Mouse (Mus musculus): Measurements from ENCODE around the gene Hnrnpdl.

Hnrnpdl gene

GRCm38 (mm10) chr5:100039602-100040142 is at the start of gene Hnrnpdl, which contains the start of gene Enoph1:
Hnrnpdl (minus strand) TSS chr5:100039664.
Enoph1 (plus strand) TSS chr5:100039985.
- DNase-seq, result peak; percentile 96

DNA sequence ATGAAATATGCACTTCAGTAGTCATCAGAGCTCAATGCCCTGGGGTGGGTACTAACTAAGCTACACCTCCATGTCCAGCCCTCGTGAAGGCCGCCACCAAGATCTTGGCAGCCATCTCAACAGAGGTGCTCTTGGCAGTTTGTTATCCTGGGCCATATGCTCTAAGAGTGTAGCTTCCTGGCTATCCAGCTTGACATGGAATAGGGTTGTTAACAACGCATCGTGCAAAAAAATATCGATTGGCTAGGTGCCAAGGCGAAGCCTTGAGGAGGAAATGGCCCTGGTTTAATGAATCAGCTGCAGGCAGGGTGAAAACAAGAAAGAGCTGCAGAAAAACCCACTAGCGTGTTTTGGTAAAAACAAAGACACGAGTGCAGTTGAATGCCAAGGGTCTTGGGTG is 45.6 kb upstream of the Hnrnpdl start:
- peak; percentile 70 for DNase-seq

GRCm38 (mm10) chr5:100083953-100084562 is 44.6 kb upstream of the Hnrnpdl start:
- no peak for DNase-seq

- DNase-seq, result no peak
These were observed 42.5 kb upstream of the Hnrnpdl start for GRCm38 (mm10) chr5:100082006-100082405.

DNA sequence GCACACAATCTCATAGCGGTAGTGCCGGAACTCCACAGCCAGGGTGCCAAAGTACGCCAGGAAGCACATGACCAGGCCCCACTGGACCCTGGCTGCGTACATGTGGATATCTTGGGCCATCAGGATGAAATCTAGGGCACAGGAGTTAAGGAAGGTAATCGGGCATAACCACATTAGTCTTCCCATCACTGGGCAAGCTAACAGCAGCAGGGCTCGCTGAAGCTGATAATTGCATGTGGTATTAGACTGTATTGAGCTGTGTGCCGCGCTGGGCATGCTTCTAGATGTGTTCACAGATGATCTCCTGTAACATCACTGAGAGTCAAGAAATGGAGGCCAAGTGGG is 40.4 kb upstream of the Hnrnpdl start:
- no peak for DNase-seq

GRCm38 (mm10) chr5:100079040-100079930 is 39.8 kb upstream of the Hnrnpdl start:
- DNase-seq, result peak; percentile 24

- DNase-seq, result no peak
These were observed 35.1 kb upstream of the Hnrnpdl start for GRCm38 (mm10) chr5:100074571-100074970.

DNA sequence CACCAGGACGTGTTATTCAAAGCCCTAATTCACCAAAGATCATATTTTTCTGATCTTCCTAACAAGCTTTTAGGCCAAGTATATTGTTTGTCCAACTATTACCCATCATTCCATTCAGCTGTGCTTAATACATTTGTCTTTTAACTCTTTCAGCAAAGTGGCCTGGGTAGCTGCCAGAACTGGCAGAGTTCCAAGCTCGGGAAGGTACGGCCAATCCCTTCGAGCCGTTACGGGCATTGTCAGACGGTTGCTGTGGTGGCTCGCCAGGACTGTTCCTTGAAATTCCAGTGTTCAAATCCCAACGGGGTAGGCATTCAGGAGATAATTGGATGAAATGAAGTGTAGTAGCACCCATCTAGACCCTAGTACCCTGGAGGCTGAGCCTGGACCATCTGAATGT is 33.1 kb upstream of the Hnrnpdl start:
- no peak for DNase-seq

DNA sequence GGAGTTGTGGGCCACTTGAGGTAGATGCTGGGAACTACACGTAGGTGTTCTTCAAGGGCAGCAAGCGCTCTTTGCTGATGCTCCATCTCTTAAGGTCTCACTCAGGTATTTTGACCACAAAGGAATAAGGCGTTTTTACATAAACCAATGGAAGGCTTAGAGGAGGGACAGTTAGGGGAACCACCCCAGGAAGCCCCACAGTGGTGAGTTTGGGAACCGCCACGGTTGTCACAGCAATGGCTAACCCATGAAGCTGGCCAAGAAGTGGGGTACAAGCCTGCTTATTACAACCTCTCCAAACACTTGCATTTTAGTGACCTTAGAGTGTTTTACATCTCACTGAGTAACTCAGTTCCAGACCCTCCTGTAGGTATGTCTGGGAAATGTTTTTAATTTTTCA is 32.1 kb upstream of the Hnrnpdl start:
- DNase-seq, result no peak

- DNase-seq, result peak; percentile 90
These were observed 30.8 kb upstream of the Hnrnpdl start for GRCm38 (mm10) chr5:100070255-100070654.

GRCm38 (mm10) chr5:100069526-100069925 is 30.1 kb upstream of the Hnrnpdl start:
- no peak for DNase-seq

- no peak for DNase-seq
These were observed 28.1 kb upstream of the Hnrnpdl start for GRCm38 (mm10) chr5:100067579-100067978.

GRCm38 (mm10) chr5:100060876-100061275 is 21.4 kb upstream of the Hnrnpdl start:
- no peak for DNase-seq

GRCm38 (mm10) chr5:100059326-100059725 is 19.9 kb upstream of the Hnrnpdl start:
- no peak for DNase-seq

GRCm38 (mm10) chr5:100058729-100059128 is 19.3 kb upstream of the Hnrnpdl start:
- no peak for DNase-seq

GRCm38 (mm10) chr5:100057461-100058209 is 18.2 kb upstream of the Hnrnpdl start:
- no peak for DNase-seq

- DNase-seq, result no peak
These were observed 16.5 kb upstream of the Hnrnpdl start for GRCm38 (mm10) chr5:100055866-100056369.

DNA sequence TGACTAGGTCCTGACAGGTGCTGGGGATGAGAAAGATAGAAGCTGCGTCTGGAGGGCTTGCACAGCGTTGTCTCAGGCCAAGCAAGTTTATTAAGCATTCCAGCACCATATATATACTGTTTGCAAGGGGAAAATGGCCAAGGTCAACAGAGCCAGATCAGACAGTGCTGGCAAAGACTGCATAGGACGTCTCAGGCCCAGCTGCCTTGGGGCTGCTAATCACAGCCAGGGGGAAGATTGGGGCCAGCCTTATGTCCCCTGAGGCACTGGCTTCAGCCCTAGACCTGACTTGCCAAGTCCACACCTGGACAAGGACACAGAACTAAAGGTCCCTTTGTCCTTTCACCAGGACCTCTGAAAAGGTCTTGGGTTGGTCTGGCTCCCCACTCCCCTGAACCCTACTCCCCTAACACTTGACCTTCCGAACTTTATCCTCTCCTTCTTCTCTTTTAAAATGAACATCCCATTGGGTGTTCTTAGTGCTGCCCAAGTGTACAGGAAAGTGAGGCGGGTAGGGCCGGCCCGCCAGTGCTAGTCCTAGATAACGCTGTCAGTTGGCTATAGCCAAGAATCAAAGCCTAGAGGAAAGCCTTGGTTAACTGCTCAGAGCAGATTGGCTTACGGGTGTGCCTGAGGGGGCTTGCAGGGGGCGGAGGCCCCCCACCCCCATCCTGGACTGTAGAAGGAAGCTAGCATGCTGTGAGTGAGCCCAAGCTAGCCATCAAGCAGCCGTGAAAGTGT is 15.5 kb upstream of the Hnrnpdl start:
- DNase-seq, result no peak

DNA sequence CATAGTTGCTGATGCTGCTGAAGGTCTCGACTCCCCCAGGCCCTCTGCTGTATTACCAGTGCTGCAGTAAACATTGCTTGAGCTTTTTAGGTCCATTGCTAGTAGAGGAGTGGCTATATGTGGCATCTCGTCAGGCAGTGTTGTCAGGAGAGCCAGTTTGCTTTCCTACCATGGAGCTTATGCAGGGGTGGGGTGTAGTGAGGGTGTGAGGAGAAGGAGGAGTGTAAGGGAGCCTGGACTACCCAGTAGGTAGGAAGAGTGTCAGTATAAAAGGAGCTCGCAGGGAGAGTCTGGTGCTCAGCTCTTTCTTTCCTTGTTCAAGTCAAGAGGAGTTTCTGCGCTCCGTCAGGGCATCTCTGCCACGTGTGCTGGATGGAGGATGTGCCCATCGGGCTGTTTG is 13.3 kb upstream of the Hnrnpdl start:
- no peak for DNase-seq

DNA sequence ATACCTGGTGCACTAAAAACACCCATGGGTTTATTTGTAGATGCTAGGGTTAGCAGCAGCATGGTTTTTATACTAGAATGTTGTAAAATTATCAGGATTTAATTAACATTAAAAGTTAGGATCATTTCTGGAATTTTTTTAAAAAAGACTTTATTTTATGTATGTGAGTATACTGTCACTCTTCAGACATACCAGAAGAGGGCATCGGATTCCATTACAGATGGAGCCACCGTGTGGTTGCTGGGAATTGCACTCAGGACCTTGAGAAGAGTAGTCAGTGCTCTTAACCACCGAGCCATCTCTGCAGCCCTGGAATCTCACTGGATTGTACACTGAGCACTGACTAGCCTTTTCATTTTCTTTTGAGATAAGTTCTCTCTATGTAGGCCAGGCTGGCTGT is 10.4 kb upstream of the Hnrnpdl start:
- DNase-seq, result no peak

DNA sequence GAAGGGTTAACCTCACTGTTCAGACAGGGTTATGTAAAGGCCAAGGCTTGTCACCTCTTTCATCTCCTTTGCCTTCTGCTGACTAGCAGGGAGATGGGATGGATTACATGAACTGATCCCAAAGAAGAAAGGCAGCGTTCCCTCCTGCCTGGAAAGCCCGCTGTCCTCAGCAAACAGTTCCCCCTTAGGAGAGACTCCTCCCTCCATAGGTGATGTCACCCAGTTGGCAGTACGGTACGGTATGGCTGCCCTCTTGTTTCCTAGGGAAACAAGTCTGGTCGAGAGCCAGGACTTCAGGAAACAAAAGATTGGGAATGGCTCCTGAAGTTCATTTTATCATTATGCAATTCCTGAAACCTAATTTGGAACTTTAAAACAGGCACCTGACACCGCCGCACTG is 8.4 kb upstream of the Hnrnpdl start:
- DNase-seq, result no peak

GRCm38 (mm10) chr5:100047143-100047640 is 7.7 kb upstream of the Hnrnpdl start:
- DNase-seq, result no peak

All from kidney, postnatal 10 days (tissue).